Mouse (Mus musculus): ENCODE results near the gene Ipo11. TPM values are rescaled to one million over a fixed set of nuclear protein-coding genes. Genes with fewer than 3 reads are reported as not detected.

Ipo11 gene
- polyA plus RNA-seq (2015; fragmentation: Nextera tagmentation; extraction: Ambion mirVana) = 40.7 and 46.7 TPM in 2 replicates

DNA sequence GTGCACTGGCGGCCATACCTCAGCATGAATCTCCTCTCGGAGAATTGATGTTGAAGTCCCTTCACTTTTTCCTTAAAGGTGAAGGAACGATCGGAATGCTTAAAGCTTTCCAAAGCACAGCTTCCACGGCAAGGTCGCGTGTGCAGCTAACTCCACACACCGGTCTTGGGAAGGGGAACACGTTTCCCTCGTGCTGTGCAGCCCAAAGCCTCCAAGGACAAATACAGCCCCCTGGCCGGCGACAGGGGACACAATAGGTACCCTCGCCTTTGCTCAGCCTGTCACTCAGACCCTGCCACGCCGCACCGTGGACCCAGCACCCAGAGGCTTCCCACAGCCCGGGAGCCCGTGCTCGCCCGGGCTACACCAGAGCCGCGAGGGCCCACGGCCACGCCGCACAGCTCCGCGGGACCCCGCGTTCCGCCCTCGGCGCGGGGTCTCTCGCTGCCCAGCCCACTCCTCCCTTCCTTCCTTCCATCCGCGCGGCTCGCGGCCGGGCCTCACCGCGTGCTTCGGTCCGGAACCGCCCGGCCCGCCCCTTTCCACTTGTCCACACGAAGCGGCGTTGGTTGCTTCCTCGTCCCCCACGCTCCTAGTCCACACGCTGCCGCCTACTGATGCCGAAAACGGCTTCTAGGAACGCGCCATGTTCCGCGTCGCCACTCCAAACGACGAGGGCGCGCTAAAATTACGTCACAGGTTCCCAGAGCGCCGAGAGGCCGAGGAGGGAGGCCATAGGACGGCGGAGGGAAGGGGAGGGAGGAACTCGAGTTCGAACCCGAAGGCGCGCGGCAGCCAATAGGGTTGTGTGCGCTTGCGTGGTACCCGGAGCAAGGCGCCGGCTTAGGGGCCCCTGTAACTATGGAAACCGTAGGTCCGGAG, at the start of gene Ipo11:
Gene Ipo11 (minus strand): TSS at position 703 of the 882 bp plus-strand sequence.
- H3K4me1 ChIP-seq (replicated peaks) = peaks cover 34% of the 10 kb centered on the region
- H3K9ac ChIP-seq = peak within 1 kb of the TSS; percentile 97
- DNase-seq (peak; percentile 84), ATAC-seq (ENCODE audit: low read depth) (peak; percentile 98)
- H3K9me3 ChIP-seq (replicated peaks) = 0 out of 2 replicates have a peak, but pooled peaks cover 3% of the 10 kb centered on the region
- peak within 1 kb of the TSS; percentile 100 for H3K4me3 ChIP-seq (replicated peaks)
- H3K27ac ChIP-seq = peak within 1 kb of the TSS; percentile 81
- WGBS (ENCODE audit: insufficient replicate concordance) = under 1% methylated on average over 84 of the region's 84 CpGs
- H3K36me3 ChIP-seq = no peaks in the 10 kb centered on the region; the same call in 1 of the 2 replicates
- peak within 1 kb of the TSS; percentile 88 for H3K4me2 ChIP-seq
- H3K27me3 ChIP-seq = no peaks in the 10 kb centered on the region

DNA sequence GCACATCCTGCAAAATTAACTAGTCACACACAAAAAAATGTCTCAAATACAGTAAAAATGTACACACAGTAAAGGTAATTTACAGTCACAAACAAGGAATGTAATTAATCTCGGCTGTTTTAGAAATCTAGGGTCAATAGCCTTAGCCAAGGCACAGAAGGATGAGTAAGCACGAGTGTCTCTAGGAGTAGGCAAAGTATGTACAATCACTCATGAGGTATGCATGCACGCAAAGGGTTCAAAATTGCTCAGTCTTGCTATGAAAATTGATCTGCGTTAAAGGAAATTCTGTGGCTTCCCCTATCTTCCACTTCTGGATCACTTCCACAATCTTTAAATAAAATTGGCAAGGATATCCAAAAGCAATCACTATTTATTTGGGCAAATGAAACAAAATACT, 24.7 kb upstream of the Ipo11 start:
- H3K4me1 ChIP-seq (replicated peaks) = no peaks in the 10 kb centered on the region
- no peaks in the 10 kb centered on the region for H3K27me3 ChIP-seq
- no peak overlapping the region for H3K4me2 ChIP-seq
- ATAC-seq (ENCODE audit: low read depth) = no peak
- H3K4me3 ChIP-seq (replicated peaks) = no peak overlapping the region
- 88% methylated on average over 4 of the region's 4 CpGs for WGBS (ENCODE audit: insufficient replicate concordance)
- H3K9ac ChIP-seq = no peak overlapping the region
- H3K36me3 ChIP-seq = peaks cover 64% of the 10 kb centered on the region
- H3K9me3 ChIP-seq (replicated peaks) = no peaks in the 10 kb centered on the region
- no peak overlapping the region for H3K27ac ChIP-seq
- DNase-seq = no peak

DNA sequence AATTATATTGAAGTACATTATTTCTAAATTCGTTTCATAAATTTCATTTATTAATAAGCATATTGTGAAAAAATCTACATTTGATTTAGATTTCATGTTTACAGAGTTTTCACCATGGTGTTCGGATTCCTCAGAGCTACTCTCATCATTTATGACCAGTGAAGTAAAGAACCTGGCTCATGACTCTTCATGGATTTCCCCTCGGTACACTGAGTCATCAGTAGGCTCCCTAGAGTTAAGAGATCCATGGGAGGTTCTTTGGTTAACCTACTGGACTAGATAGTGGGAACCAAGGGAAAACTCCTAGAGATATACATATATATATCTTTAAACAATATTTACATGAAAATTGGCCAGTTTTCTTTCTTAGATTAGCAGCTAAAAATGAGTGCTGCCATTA, 23.8 kb upstream of the Ipo11 start:
- no peak overlapping the region for H3K4me2 ChIP-seq
- H3K27ac ChIP-seq = no peak overlapping the region
- no peak overlapping the region for H3K9ac ChIP-seq
- H3K36me3 ChIP-seq = peaks cover 72% of the 10 kb centered on the region
- 83% methylated on average over 3 of the region's 3 CpGs for WGBS (ENCODE audit: insufficient replicate concordance)
- H3K9me3 ChIP-seq (replicated peaks) = no peaks in the 10 kb centered on the region
- no peaks in the 10 kb centered on the region for H3K27me3 ChIP-seq
- no peaks in the 10 kb centered on the region for H3K4me1 ChIP-seq (replicated peaks)
- no peak overlapping the region for H3K4me3 ChIP-seq (replicated peaks)
- ATAC-seq (ENCODE audit: low read depth) (no peak), DNase-seq (no peak)

DNA sequence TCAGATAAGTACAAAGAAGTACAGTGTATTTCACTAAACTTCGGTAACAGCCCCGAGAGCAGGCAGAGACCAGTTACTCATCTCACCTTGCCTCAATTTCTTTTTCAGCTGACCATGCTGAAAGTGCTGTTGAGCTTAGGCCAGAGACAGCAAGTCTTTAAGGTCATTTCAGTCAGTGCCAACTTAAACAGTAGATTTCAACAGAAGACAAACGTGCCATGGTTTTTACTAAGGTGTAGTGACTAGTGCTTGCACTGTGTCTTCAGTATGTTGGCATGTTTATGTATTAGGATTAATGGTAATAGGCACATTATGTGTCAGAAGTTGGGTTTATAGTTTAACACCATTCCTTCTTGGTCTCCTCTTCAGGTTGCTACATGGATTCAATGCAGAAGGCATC, 21.5 kb upstream of the Ipo11 start:
- H3K4me2 ChIP-seq = no peak overlapping the region
- DNase-seq = no peak
- H3K9me3 ChIP-seq (replicated peaks) = no peaks in the 10 kb centered on the region
- WGBS (ENCODE audit: insufficient replicate concordance) = 90% methylated on average over 3 of the region's 3 CpGs
- H3K9ac ChIP-seq = no peak overlapping the region
- H3K36me3 ChIP-seq = peaks cover 76% of the 10 kb centered on the region
- H3K27ac ChIP-seq = no peak overlapping the region
- ATAC-seq (ENCODE audit: low read depth) = no peak
- no peaks in the 10 kb centered on the region for H3K4me1 ChIP-seq (replicated peaks)
- H3K4me3 ChIP-seq (replicated peaks) = no peak overlapping the region
- no peaks in the 10 kb centered on the region for H3K27me3 ChIP-seq

DNA sequence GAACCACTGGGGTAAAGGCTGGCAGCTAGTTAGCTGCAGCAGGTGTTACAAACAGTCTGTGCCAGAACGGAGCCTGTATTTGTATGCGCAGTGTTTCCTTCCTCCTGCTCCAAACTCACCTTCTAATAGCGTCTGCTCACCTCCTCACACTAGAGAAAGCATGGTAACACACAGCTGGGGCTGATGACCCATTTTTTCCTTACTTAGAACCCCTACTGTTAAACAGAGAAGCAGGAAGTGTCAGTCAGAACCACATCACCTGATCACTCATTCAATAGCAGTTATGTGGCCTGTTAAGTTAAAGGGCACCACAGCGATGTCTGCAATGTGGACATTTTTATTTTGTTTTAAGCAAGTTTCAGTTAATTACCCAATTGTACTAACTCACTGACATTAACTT, 20.8 kb upstream of the Ipo11 start:
- WGBS (ENCODE audit: insufficient replicate concordance) = 93% methylated on average over 4 of the region's 4 CpGs
- H3K27me3 ChIP-seq = no peaks in the 10 kb centered on the region
- no peak overlapping the region for H3K27ac ChIP-seq
- ATAC-seq (ENCODE audit: low read depth) (0 out of 2 replicates have a peak, but pooled peaks have one; percentile 12), DNase-seq (no peak)
- peaks cover 76% of the 10 kb centered on the region for H3K36me3 ChIP-seq
- no peaks in the 10 kb centered on the region for H3K9me3 ChIP-seq (replicated peaks)
- no peak overlapping the region for H3K4me3 ChIP-seq (replicated peaks)
- no peak overlapping the region for H3K4me2 ChIP-seq
- no peak overlapping the region for H3K9ac ChIP-seq
- no peaks in the 10 kb centered on the region for H3K4me1 ChIP-seq (replicated peaks)

DNA sequence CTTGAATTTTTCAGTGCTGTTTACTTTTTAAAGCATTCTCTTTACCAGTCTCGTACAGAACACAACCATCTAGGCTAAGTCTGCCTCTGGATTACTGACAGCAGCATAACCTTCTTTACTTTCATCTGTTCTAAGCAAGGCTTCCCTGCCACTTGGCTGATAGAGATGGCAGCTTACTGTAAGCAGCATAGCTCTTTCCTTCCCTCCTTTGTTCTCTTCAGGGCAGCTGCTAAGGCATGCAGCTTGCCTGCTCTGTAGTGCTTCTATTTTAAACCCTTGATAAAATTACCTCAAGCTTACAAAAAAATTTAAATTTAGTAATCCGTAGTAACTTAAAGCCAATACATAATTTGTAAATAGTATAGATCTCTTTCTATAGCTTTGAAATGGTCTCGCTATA, 18.1 kb upstream of the Ipo11 start:
- H3K27ac ChIP-seq = no peak overlapping the region
- H3K4me3 ChIP-seq (replicated peaks) = no peak overlapping the region
- DNase-seq (no peak), ATAC-seq (ENCODE audit: low read depth) (no peak)
- 89% methylated on average over 3 of the region's 3 CpGs for WGBS (ENCODE audit: insufficient replicate concordance)
- H3K4me1 ChIP-seq (replicated peaks) = no peaks in the 10 kb centered on the region
- no peaks in the 10 kb centered on the region for H3K27me3 ChIP-seq
- no peaks in the 10 kb centered on the region for H3K9me3 ChIP-seq (replicated peaks)
- no peak overlapping the region for H3K9ac ChIP-seq
- H3K36me3 ChIP-seq = peaks cover 77% of the 10 kb centered on the region
- no peak overlapping the region for H3K4me2 ChIP-seq

DNA sequence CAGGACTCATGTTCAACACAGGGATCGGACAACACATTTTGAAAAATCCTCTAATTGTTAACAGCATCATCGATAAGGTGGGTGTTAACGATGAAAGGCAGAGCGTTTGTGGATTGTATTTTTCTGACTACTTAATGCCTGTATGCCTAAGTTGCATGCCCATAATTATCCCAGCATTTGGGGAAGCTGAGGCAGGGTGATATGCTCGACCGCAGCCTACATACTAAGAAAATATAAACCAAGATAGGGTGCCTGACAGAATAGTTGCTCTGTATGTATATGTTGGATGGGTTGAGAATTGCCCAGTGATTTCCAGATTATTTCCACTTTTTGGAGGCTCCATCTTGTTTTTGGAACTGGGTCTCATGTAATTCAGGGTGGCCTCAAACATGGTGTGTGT, 10.8 kb upstream of the Ipo11 start:
- H3K27me3 ChIP-seq = peaks cover 2% of the 10 kb centered on the region; the same call in 1 of the 2 replicates
- H3K4me2 ChIP-seq = peak overlapping the region; percentile 85
- DNase-seq (no peak), ATAC-seq (ENCODE audit: low read depth) (no peak)
- WGBS (ENCODE audit: insufficient replicate concordance) = 2% methylated on average over 6 of the region's 6 CpGs
- peak overlapping the region; percentile 99 for H3K4me3 ChIP-seq (replicated peaks)
- H3K9me3 ChIP-seq (replicated peaks) = no peaks in the 10 kb centered on the region
- H3K27ac ChIP-seq = peak overlapping the region; percentile 75; the same call in 1 of the 2 replicates
- peak overlapping the region; percentile 96 for H3K9ac ChIP-seq
- H3K4me1 ChIP-seq (replicated peaks) = peaks cover 22% of the 10 kb centered on the region
- peaks cover 32% of the 10 kb centered on the region for H3K36me3 ChIP-seq

DNA sequence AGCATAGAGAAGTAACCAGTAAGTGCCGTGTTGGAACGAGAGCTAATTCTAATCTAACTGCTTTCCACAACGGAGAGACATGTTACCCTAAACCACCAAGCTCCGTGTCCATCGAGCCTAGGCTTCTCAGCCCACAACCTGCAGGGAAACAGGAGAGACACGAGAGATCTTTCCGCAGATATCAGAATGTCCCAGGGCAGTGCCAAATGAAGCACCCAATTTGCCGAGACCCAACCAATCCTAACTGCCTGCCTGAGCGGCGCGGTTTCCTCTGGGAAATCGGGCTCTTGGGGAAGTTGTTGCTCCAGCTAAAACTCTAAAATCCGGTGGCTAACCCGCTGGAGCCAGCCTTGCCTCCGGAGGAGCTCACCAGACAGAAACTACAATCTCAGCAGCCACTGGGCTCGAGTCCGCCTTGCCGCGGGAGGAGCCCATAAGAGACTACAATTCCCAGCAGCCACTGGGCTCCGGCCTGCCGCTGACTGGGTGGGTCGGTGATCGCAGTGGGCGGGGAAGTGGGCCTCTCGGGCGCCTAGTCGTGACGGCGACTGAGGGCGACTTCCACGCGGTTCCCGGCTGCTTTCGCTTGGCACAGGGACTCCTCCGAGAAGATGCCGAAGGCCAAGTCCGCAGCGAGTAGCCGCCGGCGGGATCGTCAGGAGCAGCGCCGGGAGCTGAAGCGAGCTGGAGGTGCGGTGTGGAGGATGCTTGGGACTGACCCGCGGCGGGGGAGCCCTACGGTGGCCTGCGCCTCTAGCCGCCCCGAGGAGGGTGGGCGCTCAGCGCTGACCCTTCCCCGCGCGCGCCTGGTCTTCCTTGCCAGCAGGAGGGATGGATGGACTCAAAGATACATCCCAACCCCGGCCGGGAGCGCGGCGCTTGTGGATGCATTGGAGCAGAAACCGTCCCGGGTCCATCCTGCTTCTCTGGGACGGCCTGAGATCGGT, 10.1 kb upstream of the Ipo11 start, which contains the start of gene Dimt1:
Gene Dimt1 (plus strand): TSS at position 534 of the 947 bp plus-strand sequence.
- under 1% methylated on average over 68 of the region's 68 CpGs for WGBS (ENCODE audit: insufficient replicate concordance)
- Histone ChIP-seq H3K27ac (peak within 1 kb of the TSS; percentile 75), H3K36me3 (peaks cover 25% of the 10 kb centered on the region), H3K4me1 (replicated peaks) (peaks cover 22% of the 10 kb centered on the region), H3K4me2 (peak within 1 kb of the TSS; percentile 85), H3K27me3 (peaks cover 2% of the 10 kb centered on the region; the same call in 1 of the 2 replicates), H3K9me3 (replicated peaks) (no peaks in the 10 kb centered on the region), H3K9ac (peak within 1 kb of the TSS; percentile 96), H3K4me3 (replicated peaks) (peak within 1 kb of the TSS; percentile 99)
- peak; percentile 99 for ATAC-seq (ENCODE audit: low read depth)
- DNase-seq = peak; percentile 93

DNA sequence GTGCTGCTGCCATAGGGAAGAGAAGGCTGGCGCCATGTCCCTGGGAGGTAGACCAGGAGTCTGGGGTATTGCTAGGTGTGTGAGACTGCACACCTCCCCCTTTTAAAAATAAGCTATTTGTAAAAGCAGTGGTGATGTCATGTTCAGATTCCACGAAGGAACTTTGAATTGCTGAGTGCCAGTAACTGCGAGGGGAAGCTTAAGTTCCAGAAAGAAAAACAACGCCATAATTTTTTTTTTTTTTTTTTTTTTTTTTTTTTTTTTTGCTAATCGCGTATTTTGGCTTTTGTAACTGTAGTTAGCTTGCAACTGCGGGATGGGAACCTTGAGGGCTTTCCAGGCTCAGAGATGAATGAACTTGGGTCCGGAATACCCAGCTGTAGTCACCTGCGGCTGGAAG, 8.8 kb upstream of the Ipo11 start:
- no peak overlapping the region for H3K9ac ChIP-seq
- H3K9me3 ChIP-seq (replicated peaks) = 0 out of 2 replicates have a peak, but pooled peaks cover 4% of the 10 kb centered on the region
- no peak overlapping the region for H3K27ac ChIP-seq
- H3K4me2 ChIP-seq = no peak overlapping the region
- H3K4me1 ChIP-seq (replicated peaks) = peaks cover 22% of the 10 kb centered on the region
- peaks cover 16% of the 10 kb centered on the region for H3K36me3 ChIP-seq
- DNase-seq (no peak), ATAC-seq (ENCODE audit: low read depth) (no peak)
- WGBS (ENCODE audit: insufficient replicate concordance) = 72% methylated on average over 9 of the region's 9 CpGs
- no peak overlapping the region for H3K4me3 ChIP-seq (replicated peaks)
- peaks cover 2% of the 10 kb centered on the region; the same call in 1 of the 2 replicates for H3K27me3 ChIP-seq

DNA sequence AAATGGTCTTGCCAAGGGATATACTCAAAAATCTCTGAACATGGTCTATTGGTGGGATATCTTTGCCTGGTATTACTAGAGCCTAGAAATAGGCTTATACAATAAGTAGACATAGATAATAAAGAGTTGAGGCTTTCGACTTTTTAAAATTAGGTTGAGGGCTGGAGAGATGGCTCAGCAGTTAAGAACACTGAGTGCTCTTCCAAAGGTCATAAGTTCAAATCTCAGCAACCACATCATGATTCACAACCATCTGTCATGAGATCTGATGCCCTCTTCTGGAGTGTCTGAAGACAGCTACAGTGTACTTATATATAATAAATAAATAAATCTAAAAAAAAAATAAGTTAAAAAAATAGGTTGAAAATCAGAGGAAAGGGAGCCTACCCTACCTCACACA, 6.0 kb upstream of the Ipo11 start:
- ATAC-seq (ENCODE audit: low read depth) = no peak
- 0 out of 2 replicates have a peak, but pooled peaks cover 4% of the 10 kb centered on the region for H3K9me3 ChIP-seq (replicated peaks)
- no peak overlapping the region for H3K9ac ChIP-seq
- no peak overlapping the region for H3K27ac ChIP-seq
- no peak overlapping the region for H3K4me3 ChIP-seq (replicated peaks)
- DNase-seq = no peak
- H3K4me2 ChIP-seq = no peak overlapping the region
- peaks cover 7% of the 10 kb centered on the region for H3K4me1 ChIP-seq (replicated peaks)
- peaks cover 2% of the 10 kb centered on the region; the same call in 1 of the 2 replicates for H3K27me3 ChIP-seq
- WGBS (ENCODE audit: insufficient replicate concordance) = 57% methylated on average over 1 of the region's 1 CpGs
- no peaks in the 10 kb centered on the region for H3K36me3 ChIP-seq

Measured in liver, embryonic 13.5 days (tissue).